19 mouse cellular contexts compared by ENCODE assay signal in genomic region chr7:102293234-102293633, GRCm38 (mm10). TPM values are rescaled to one million over a fixed set of nuclear protein-coding genes. Genes with fewer than 3 reads are reported as not detected.
DNase-seq lines count a peak whose midpoint lies in the region; ATAC-seq and TF ChIP-seq lines count a peak whose summit lies in the region.
"Had no signal": no experiment of that assay in that cellular context is flagged by ENCODE, and none has a peak within 500 bp of the region (broad histone marks: within the 10 kb centered on the region; RNA-seq: fewer than 3 reads in every experiment).

No protein-coding gene starts in this region.

- no peak overlapping the region for H3K27ac ChIP-seq in neural tube, embryonic 11.5 days (ENCODE audit: low read depth, low read length)
- H3K27ac ChIP-seq in neural tube, embryonic 15.5 days (replicated peaks): no peak overlapping the region
- H3K27ac ChIP-seq in kidney, postnatal 0 days: no peak overlapping the region
- no peak overlapping the region for H3K27ac ChIP-seq in hindbrain, embryonic 12.5 days
- H3K27ac ChIP-seq: layer of hippocampus, adult 2 months; limb, embryonic 15.5 days had no signal

- WGBS in neural tube, embryonic 11.5 days: 7% methylated on average over 2 of the region's 2 CpGs
- 8% methylated on average over 2 of the region's 2 CpGs for WGBS in neural tube, embryonic 15.5 days
- WGBS in kidney, postnatal 0 days: 4% methylated on average over 2 of the region's 2 CpGs
- 19% methylated on average over 2 of the region's 2 CpGs for WGBS in hindbrain, embryonic 12.5 days

- H3K4me3 ChIP-seq in neural tube, embryonic 11.5 days (ENCODE audit: low read depth, low read length): no peak overlapping the region
- no peak overlapping the region for H3K4me3 ChIP-seq in neural tube, embryonic 15.5 days (replicated peaks)
- H3K4me3 ChIP-seq in kidney, postnatal 0 days (replicated peaks; ENCODE audit: low read depth, low read length): no peak overlapping the region
- no peak overlapping the region for H3K4me3 ChIP-seq in hindbrain, embryonic 12.5 days
- H3K4me3 ChIP-seq: layer of hippocampus, adult 2 months; limb, embryonic 15.5 days had no signal

- H3K4me2 ChIP-seq in neural tube, embryonic 11.5 days (ENCODE audit: low read depth): no peak overlapping the region
- no peak overlapping the region for H3K4me2 ChIP-seq in neural tube, embryonic 15.5 days
- no peak overlapping the region for H3K4me2 ChIP-seq in kidney, postnatal 0 days (ENCODE audit: low read length)
- no peak overlapping the region for H3K4me2 ChIP-seq in hindbrain, embryonic 12.5 days (replicated peaks)
- H3K4me2 ChIP-seq: heart, embryonic 11.5 days; limb, embryonic 15.5 days had no signal

- peak; percentile 11 for DNase-seq in neural tube, embryonic 11.5 days (ENCODE audit: low spot score)
- DNase-seq in hindlimb bud, embryonic 11.5 days (ENCODE audit: extremely low spot score, low read depth, low spot score): peak; percentile 42
- peak; percentile 73 for DNase-seq in kidney, postnatal 0 days (ENCODE audit: low spot score)
- DNase-seq in layer of hippocampus, adult 9-11 months: no peak
- DNase-seq in right cerebral cortex, postnatal 25 days: no peak
- DNase-seq: cerebellum, postnatal 36 days; gastrocnemius, postnatal 14 days; liver, postnatal 0 days; lung, postnatal 4 days; right cerebral cortex, adult 18-20 months had no signal

- no peaks in the 10 kb centered on the region for H3K27me3 ChIP-seq in neural tube, embryonic 11.5 days (ENCODE audit: control insufficient read depth, insufficient read depth, low read length)
- H3K27me3 ChIP-seq in neural tube, embryonic 15.5 days (replicated peaks): no peaks in the 10 kb centered on the region
- 0 out of 2 replicates have a peak, but pooled peaks cover 12% of the 10 kb centered on the region for H3K27me3 ChIP-seq in kidney, postnatal 0 days (ENCODE audit: insufficient read depth, low read length)
- no peaks in the 10 kb centered on the region for H3K27me3 ChIP-seq in hindbrain, embryonic 12.5 days
- H3K27me3 ChIP-seq: limb, embryonic 15.5 days had no signal

- no peak overlapping the region for H3K9ac ChIP-seq in neural tube, embryonic 11.5 days (ENCODE audit: low read length)
- H3K9ac ChIP-seq in neural tube, embryonic 15.5 days (replicated peaks): no peak overlapping the region
- no peak overlapping the region for H3K9ac ChIP-seq in kidney, postnatal 0 days (ENCODE audit: low read depth, low read length)
- no peak overlapping the region for H3K9ac ChIP-seq in hindbrain, embryonic 12.5 days
- H3K9ac ChIP-seq: limb, embryonic 15.5 days; liver, postnatal 0 days had no signal

- ATAC-seq in neural tube, embryonic 11.5 days (ENCODE audit: insufficient read depth, low FRiP score, low TSS enrichment): no peak
- no peak for ATAC-seq in neural tube, embryonic 15.5 days (ENCODE audit: low FRiP score)
- peak; percentile 40; the same call in 1 of the 2 replicates for ATAC-seq in kidney, postnatal 0 days (replicated peaks; ENCODE audit: low FRiP score, low read depth)
- ATAC-seq in hindbrain, embryonic 12.5 days (ENCODE audit: low FRiP score): no peak
- ATAC-seq: activated CD4-positive, CD25-positive, alpha-beta regulatory T cell, adult 4 months; CD4-positive, CD25-positive, alpha-beta regulatory T cell, adult 4 months; forebrain, embryonic 14.5 days; hindbrain, embryonic 16.5 days; liver, postnatal 0 days had no signal

- no peaks in the 10 kb centered on the region for H3K9me3 ChIP-seq in neural tube, embryonic 11.5 days (ENCODE audit: control insufficient read depth, low read length)
- H3K9me3 ChIP-seq in neural tube, embryonic 15.5 days (replicated peaks): no peaks in the 10 kb centered on the region
- H3K9me3 ChIP-seq in kidney, postnatal 0 days (replicated peaks; ENCODE audit: low read length): no peaks in the 10 kb centered on the region
- no peaks in the 10 kb centered on the region for H3K9me3 ChIP-seq in hindbrain, embryonic 12.5 days (replicated peaks)
- H3K9me3 ChIP-seq: limb, embryonic 15.5 days had no signal

- TF ChIP-seq CTCF in kidney, postnatal 0 days (IDR thresholded peaks at IDR 0.05; ENCODE audit: low read depth): no peak

- no peaks in the 10 kb centered on the region for H3K36me3 ChIP-seq in neural tube, embryonic 11.5 days (ENCODE audit: control insufficient read depth, insufficient read depth, low read length)
- H3K36me3 ChIP-seq in neural tube, embryonic 15.5 days: no peaks in the 10 kb centered on the region
- H3K36me3 ChIP-seq in kidney, postnatal 0 days (ENCODE audit: insufficient read depth, low read length): no peaks in the 10 kb centered on the region
- H3K36me3 ChIP-seq in hindbrain, embryonic 12.5 days: no peaks in the 10 kb centered on the region
- H3K36me3 ChIP-seq: limb, embryonic 15.5 days had no signal

- H3K4me1 ChIP-seq in neural tube, embryonic 11.5 days (ENCODE audit: control insufficient read depth, insufficient read depth, low read length): peaks cover 8% of the 10 kb centered on the region
- no peaks in the 10 kb centered on the region; the same call in 1 of the 2 replicates for H3K4me1 ChIP-seq in neural tube, embryonic 15.5 days
- H3K4me1 ChIP-seq in kidney, postnatal 0 days (replicated peaks; ENCODE audit: insufficient read depth, low read length): no peaks in the 10 kb centered on the region
- H3K4me1 ChIP-seq in hindbrain, embryonic 12.5 days: no peaks in the 10 kb centered on the region
- H3K4me1 ChIP-seq: limb, embryonic 15.5 days had no signal

RNA-seq across cellular contexts. Expression of gene Stim1, which starts 25.6 kb away (rescaled TPM):
- polyA plus RNA-seq in neural tube, embryonic 11.5 days (2014; fragmentation: Nextera tagmentation; extraction: Ambion mirVana): 11.0 and 11.2 TPM in 2 replicates
- polyA plus RNA-seq in neural tube, embryonic 15.5 days (2015; fragmentation: Nextera tagmentation; extraction: Ambion mirVana): 13.2 and 17.0 TPM in 2 replicates
- polyA plus RNA-seq in kidney, postnatal 0 days (2015; fragmentation: Nextera tagmentation; extraction: Ambion mirVana): 9.7 and 10.3 TPM in 2 replicates
- 14.8 and 17.1 TPM in 2 replicates for polyA plus RNA-seq in hindbrain, embryonic 12.5 days (2016; fragmentation: Nextera tagmentation; extraction: Ambion mirVana)

RNA-seq across cellular contexts. Expression of gene Rhog, which starts 37.4 kb away (rescaled TPM):
- 35.1 and 38.8 TPM in 2 replicates for polyA plus RNA-seq in neural tube, embryonic 11.5 days (2014; fragmentation: Nextera tagmentation; extraction: Ambion mirVana)
- polyA plus RNA-seq in neural tube, embryonic 15.5 days (2015; fragmentation: Nextera tagmentation; extraction: Ambion mirVana): 18.4 and 37.9 TPM in 2 replicates
- polyA plus RNA-seq in kidney, postnatal 0 days (2015; fragmentation: Nextera tagmentation; extraction: Ambion mirVana): 50.6 and 52.1 TPM in 2 replicates
- polyA plus RNA-seq in hindbrain, embryonic 12.5 days (2016; fragmentation: Nextera tagmentation; extraction: Ambion mirVana): 29.8 and 29.9 TPM in 2 replicates

Comparison
In these comparisons a context has a peak if more than half of its experiments do, and no peak if none do; other contexts are left out.
1. DNase-seq: peak in neural tube, embryonic 11.5 days (single experiment), hindlimb bud, embryonic 11.5 days (single experiment) and kidney, postnatal 0 days (single experiment); none in layer of hippocampus, adult 9-11 months (single experiment) and right cerebral cortex, postnatal 25 days (single experiment).